Mouse (Mus musculus) telencephalon, adult 2 months (tissue): ENCODE measurements at regions not wholly inside any gene's neighbourhood (a gene's known extent, or its start where the extent isn't known, plus 50 kb on each side); places are given as distances from the start of the nearest gene placed in this dataset.
A peak's percentile ranks its signal among the peaks of the same experiment; 100 is the strongest.

Source experiments
- DNase-seq: peaks from one replicate; pipeline ENCODE4 v3.0.0-alpha.2; 2011; ENCODE audit warnings: low read depth, low spot score

DNA sequence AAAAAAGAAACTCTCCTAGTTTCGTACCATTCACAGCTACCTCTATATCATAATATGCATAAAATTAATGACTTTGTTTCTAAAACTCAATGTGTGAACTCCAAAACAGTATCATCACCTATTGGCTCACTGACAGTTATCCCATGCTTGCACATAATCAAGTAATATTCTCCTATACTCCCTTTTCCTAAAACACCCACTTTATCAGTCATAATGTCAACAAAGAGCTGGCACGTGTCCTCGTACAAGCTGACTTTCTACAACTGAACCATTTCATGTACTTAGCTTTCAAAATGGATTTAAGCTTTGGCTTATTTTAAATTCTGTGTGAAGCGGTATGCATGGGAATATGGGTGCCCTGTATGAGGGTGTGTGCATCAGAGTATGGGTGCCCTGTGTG lies 58.0 kb upstream of the Golim4 start:
- DNase-seq, result no peak

DNA sequence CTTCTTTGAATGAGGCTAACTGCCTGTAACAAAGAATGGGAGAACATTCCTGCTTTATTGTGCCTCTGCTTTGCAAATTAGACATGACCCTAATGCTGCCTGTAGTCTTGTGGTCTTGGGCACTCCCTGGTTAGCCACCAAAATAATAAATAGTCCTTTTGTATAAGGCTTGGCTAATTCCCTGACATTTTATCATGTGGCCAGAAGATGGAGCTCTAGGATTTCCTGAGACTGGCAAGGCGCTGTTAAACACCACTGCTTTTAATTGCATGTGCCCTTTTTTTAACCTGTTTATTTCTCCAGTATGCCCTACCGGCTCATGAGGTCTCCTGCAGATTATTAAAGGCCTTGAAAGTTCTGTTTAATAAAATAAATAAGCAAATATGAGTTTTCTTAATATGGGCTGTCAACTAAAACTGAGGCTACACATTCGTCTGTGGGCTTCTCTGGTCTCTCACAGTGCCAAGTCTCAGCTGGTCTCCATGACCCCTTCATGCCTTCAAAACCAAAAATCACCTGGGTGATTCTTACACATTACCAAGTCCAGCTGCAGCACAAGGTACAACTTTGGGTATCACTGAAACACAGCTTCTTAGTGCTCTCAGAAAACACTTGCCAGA lies 51.9 kb upstream of the Golim4 start:
- DNase-seq, result peak; percentile 23
